Mouse (Mus musculus) megakaryocyte, embryonic 14.5 days (primary cell): ENCODE data around the gene Hist1h2ae.

Experiments
- FLI1 ChIP-seq: IDR thresholded peaks from 2 replicates; pipeline ENCODE4 v1.6.1; 2012; ENCODE audit warnings: low read length, inconsistent platforms, mixed read lengths
- GATA1 ChIP-seq: IDR thresholded peaks from 3 replicates; pipeline ENCODE4 v1.6.1; 2012; ENCODE audit warnings: mixed read lengths, low read length, inconsistent platforms, borderline replicate concordance

- TF ChIP-seq GATA1 (no peak), FLI1 (no peak)
Measured at GRCm38 (mm10) chr13:23576351-23576881, 5.4 kb upstream of the Hist1h2ae start.
